Mouse (Mus musculus): Measurements from ENCODE around the gene Gm21970. TPM values are rescaled to one million over a fixed set of nuclear protein-coding genes. Genes with fewer than 3 reads are reported as not detected.

Gm21970 gene
- total and polyA plus RNA-seq, 3 experiments, result 8.9 TPM; not detected in 2

- no peak for ATAC-seq (ENCODE audit: extremely low read depth, insufficient number of reproducible peaks, low FRiP score, poor library complexity, severe bottlenecking)
Observed at GRCm38 (mm10) chr16:91357526-91357900, 34.0 kb upstream of the Gm21970 start.

DNA sequence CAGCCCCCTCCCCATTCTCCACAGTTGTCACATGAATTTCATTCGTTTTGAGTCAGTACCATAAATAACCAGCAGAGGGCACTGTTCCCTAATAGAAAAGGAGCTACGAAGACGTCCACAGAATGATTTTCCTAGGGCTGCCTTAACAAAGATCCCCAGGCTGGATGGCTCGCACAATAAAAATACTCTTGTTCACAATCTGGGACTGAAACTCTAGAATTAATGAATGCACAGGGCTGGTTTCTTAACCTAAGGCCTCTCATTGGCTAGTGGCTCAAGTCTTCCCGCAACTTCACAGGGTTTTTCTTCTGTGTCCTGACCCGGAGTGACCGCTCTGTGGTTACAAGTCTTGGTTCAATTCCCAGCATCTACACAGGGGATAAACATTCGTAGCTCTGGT, 33.0 kb upstream of the Gm21970 start:
- Histone ChIP-seq H3K4me1 (ENCODE audit: insufficient read depth, low read depth, low read length) (peaks cover 78% of the 10 kb centered on the region), H3K9me3 (replicated peaks) (no peaks in the 10 kb centered on the region), H3K4me3 (ENCODE audit: low read depth, low read length) (no peak overlapping the region), H3K27me3 (ENCODE audit: insufficient read depth, low read length) (no peaks in the 10 kb centered on the region), H3K36me3 (replicated peaks) (no peaks in the 10 kb centered on the region)
- TF ChIP-seq GATA2 (IDR thresholded peaks at IDR 0.05; ENCODE audit: borderline replicate concordance, low read depth, low read length) (no peak), CTCF (IDR thresholded peaks at IDR 0.05; ENCODE audit: low read depth, low read length) (peak; percentile 55; the same call in 1 of the 2 replicates), TAL1 (conservative IDR thresholded peaks at IDR 0.05; ENCODE audit: low read depth, low read length) (no peak)
- DNase-seq (ENCODE audit: low spot score), result peak; percentile 43
- peak; percentile 25; the same call in 1 of the 2 replicates for ATAC-seq (ENCODE audit: extremely low read depth, insufficient number of reproducible peaks, low FRiP score, poor library complexity, severe bottlenecking)

More at GRCm38 (mm10) chr16:91357526-91357900, 34.0 kb upstream of the Gm21970 start:
- no peaks in the 10 kb centered on the region for H3K27me3 ChIP-seq (ENCODE audit: insufficient read depth, low read length)
- peaks cover 80% of the 10 kb centered on the region for H3K4me1 ChIP-seq (ENCODE audit: insufficient read depth, low read depth, low read length)
- H3K4me3 ChIP-seq (ENCODE audit: low read depth, low read length), result no peak overlapping the region
- no peak for TF ChIP-seq GATA1 (IDR thresholded peaks at IDR 0.05; ENCODE audit: borderline replicate concordance, low read length)
- no peak for TF ChIP-seq POLR2AphosphoS5 (IDR thresholded peaks at IDR 0.05; ENCODE audit: insufficient replicate concordance, low read depth, low read length)
- TF ChIP-seq CTCF (IDR thresholded peaks at IDR 0.05; ENCODE audit: low read depth, low read length), result no peak
- no peak for TF ChIP-seq GATA2 (IDR thresholded peaks at IDR 0.05; ENCODE audit: borderline replicate concordance, low read depth, low read length)
- no peak for TF ChIP-seq TAL1 (conservative IDR thresholded peaks at IDR 0.05; ENCODE audit: low read depth, low read length)
- H3K36me3 ChIP-seq (replicated peaks), result no peaks in the 10 kb centered on the region
- H3K9me3 ChIP-seq (replicated peaks), result no peaks in the 10 kb centered on the region
- no peak for DNase-seq (ENCODE audit: low spot score)

DNA sequence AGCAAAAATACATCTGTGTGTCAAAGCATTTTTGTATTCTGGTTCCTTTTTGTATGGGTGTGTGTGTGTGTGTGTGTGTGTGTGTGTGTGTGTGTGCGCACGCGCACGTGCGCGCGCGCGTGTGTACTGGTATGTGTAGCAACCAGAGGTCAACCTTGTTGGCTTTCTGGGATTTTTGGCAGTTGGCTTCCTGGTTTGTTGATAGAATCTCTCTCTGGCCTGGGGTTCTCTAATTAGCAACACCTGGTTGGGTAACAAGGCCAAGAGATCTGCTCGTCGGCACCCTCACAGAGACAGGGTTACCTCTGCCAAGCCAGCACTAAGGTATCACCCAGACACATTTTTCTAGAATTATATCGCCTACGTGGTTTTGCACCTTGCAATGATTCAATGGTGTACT, 32.0 kb upstream of the Gm21970 start:
- DNase-seq (ENCODE audit: low spot score), result no peak
- Histone ChIP-seq H3K36me3 (replicated peaks) (no peaks in the 10 kb centered on the region), H3K4me3 (ENCODE audit: low read depth, low read length) (no peak overlapping the region), H3K9me3 (replicated peaks) (no peaks in the 10 kb centered on the region), H3K4me1 (ENCODE audit: insufficient read depth, low read depth, low read length) (peaks cover 78% of the 10 kb centered on the region), H3K27me3 (ENCODE audit: insufficient read depth, low read length) (no peaks in the 10 kb centered on the region)
- no peak for ATAC-seq (ENCODE audit: extremely low read depth, insufficient number of reproducible peaks, low FRiP score, poor library complexity, severe bottlenecking)
- no peak for TF ChIP-seq GATA1 (IDR thresholded peaks at IDR 0.05; ENCODE audit: borderline replicate concordance, low read length)
- TF ChIP-seq POLR2AphosphoS5 (IDR thresholded peaks at IDR 0.05; ENCODE audit: insufficient replicate concordance, low read depth, low read length), result no peak
- TF ChIP-seq TAL1 (conservative IDR thresholded peaks at IDR 0.05; ENCODE audit: low read depth, low read length), result no peak
- TF ChIP-seq CTCF (IDR thresholded peaks at IDR 0.05; ENCODE audit: low read depth, low read length), result no peak
- no peak for TF ChIP-seq GATA2 (IDR thresholded peaks at IDR 0.05; ENCODE audit: borderline replicate concordance, low read depth, low read length)

DNA sequence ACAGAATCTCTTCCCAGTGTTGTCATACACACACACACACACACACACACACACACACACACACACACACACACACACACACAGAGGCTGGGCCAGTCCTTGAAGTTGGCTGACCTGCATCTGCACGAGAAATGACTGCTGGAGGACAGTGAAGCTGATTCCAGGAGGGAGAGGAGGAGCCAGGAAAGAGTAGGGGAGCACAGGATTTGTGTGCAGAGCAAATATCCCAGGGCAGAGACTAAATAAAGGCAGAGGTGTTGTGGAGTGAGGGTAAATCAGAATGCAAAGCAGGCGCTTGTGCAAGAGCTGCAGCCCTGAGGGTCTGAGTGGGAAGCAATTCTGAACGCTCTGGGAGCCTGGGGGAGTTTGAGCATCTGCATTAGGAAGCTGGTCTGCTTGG, 31.4 kb upstream of the Gm21970 start:
- H3K4me3 ChIP-seq (ENCODE audit: low read depth, low read length), result no peak overlapping the region
- H3K27me3 ChIP-seq (ENCODE audit: insufficient read depth, low read length), result no peaks in the 10 kb centered on the region
- DNase-seq (ENCODE audit: low spot score) (no peak), ATAC-seq (ENCODE audit: extremely low read depth, insufficient number of reproducible peaks, low FRiP score, poor library complexity, severe bottlenecking) (no peak)
- H3K4me1 ChIP-seq (ENCODE audit: insufficient read depth, low read depth, low read length), result peaks cover 74% of the 10 kb centered on the region
- H3K36me3 ChIP-seq (replicated peaks), result no peaks in the 10 kb centered on the region
- H3K9me3 ChIP-seq (replicated peaks), result no peaks in the 10 kb centered on the region
- TF ChIP-seq POLR2AphosphoS5 (IDR thresholded peaks at IDR 0.05; ENCODE audit: insufficient replicate concordance, low read depth, low read length), result no peak

DNA sequence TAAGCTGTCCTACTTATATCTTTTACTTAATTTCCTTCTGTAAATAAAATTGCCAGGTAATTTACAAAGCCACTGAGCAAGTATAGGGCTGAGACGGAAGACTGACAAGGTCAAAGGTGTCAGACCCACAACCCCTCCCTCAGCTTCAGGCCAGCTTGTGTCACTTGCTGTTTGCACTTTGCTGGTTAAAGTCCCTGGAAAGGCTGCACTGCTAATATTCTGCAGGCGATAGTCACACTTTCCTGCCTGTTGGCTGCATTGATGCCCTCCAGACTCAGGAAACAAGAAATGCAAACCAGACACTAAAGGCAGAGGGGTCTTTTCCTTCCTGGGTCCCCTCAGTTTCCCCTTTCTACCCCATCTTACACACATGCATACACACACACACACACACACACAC, 29.5 kb upstream of the Gm21970 start:
- no peaks in the 10 kb centered on the region for H3K27me3 ChIP-seq (ENCODE audit: insufficient read depth, low read length)
- no peak for TF ChIP-seq GATA2 (IDR thresholded peaks at IDR 0.05; ENCODE audit: borderline replicate concordance, low read depth, low read length)
- TF ChIP-seq POLR2AphosphoS5 (IDR thresholded peaks at IDR 0.05; ENCODE audit: insufficient replicate concordance, low read depth, low read length), result no peak
- no peak for TF ChIP-seq TAL1 (conservative IDR thresholded peaks at IDR 0.05; ENCODE audit: low read depth, low read length)
- no peak for TF ChIP-seq CTCF (IDR thresholded peaks at IDR 0.05; ENCODE audit: low read depth, low read length)
- no peak for TF ChIP-seq GATA1 (IDR thresholded peaks at IDR 0.05; ENCODE audit: borderline replicate concordance, low read length)
- DNase-seq (ENCODE audit: low spot score) (no peak), ATAC-seq (ENCODE audit: extremely low read depth, insufficient number of reproducible peaks, low FRiP score, poor library complexity, severe bottlenecking) (no peak)
- H3K4me1 ChIP-seq (ENCODE audit: insufficient read depth, low read depth, low read length), result peaks cover 84% of the 10 kb centered on the region
- no peak overlapping the region for H3K4me3 ChIP-seq (ENCODE audit: low read depth, low read length)
- H3K9me3 ChIP-seq (replicated peaks), result no peaks in the 10 kb centered on the region
- no peaks in the 10 kb centered on the region for H3K36me3 ChIP-seq (replicated peaks)

DNA sequence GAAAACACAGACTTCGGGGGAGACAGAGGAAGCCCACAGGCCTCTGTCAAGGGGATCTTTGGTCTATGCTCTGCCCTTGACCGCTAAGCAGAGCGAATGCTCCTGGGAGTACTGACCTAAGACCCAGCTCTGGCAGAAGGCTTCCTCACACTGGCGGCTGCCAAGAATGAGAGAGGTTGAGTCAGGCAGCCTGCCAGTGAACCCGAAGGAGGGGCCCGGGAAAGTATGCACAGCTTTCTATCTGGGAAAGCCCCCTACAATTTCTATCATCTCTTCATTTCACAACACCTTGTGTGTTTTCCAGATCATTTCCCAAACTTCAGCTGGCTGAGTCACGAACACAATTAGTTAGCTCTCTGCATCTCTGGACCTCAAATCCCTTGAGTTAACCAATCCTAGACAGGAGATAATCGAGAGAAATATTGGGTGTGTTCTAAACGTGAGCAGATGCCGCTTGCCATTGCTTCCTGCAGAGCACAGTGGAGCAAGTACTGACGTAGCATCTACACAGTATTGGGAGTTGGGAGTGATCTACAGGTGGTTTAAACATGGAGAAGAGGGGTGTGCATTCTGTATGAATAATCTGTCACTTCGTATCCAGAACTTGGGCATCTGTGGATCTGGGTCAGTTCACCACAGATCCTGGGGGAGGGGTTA, 28.8 kb upstream of the Gm21970 start:
- Histone ChIP-seq H3K36me3 (replicated peaks) (no peaks in the 10 kb centered on the region), H3K9me3 (replicated peaks) (0 out of 2 replicates have a peak, but pooled peaks cover 2% of the 10 kb centered on the region), H3K4me1 (ENCODE audit: insufficient read depth, low read depth, low read length) (peaks cover 86% of the 10 kb centered on the region), H3K4me3 (ENCODE audit: low read depth, low read length) (no peak overlapping the region), H3K27me3 (ENCODE audit: insufficient read depth, low read length) (no peaks in the 10 kb centered on the region)
- ATAC-seq (ENCODE audit: extremely low read depth, insufficient number of reproducible peaks, low FRiP score, poor library complexity, severe bottlenecking), result no peak
- no peak for DNase-seq (ENCODE audit: low spot score)
- TF ChIP-seq TAL1 (conservative IDR thresholded peaks at IDR 0.05; ENCODE audit: low read depth, low read length), result no peak
- TF ChIP-seq POLR2AphosphoS5 (IDR thresholded peaks at IDR 0.05; ENCODE audit: insufficient replicate concordance, low read depth, low read length), result no peak
- no peak for TF ChIP-seq GATA2 (IDR thresholded peaks at IDR 0.05; ENCODE audit: borderline replicate concordance, low read depth, low read length)

DNA sequence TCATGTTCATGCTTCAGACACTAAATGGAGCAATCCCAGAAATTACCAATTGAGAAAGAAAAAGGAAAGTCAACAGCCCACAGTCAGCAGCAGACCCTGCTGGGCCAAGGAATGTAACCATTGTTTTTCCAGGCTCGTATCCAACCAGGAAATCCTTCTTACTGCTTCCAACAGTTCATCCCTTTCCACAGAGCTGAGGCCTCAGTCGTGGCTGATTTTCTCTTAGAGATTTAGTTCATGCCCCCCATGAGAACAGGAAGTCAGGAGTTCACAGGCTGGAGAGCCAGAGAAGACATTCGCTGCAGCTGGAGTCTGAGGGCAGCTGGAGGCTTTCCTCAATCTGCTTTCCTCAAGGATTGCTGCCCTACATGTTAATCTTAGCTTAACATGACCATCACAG, 28.0 kb upstream of the Gm21970 start:
- Histone ChIP-seq H3K9me3 (replicated peaks) (0 out of 2 replicates have a peak, but pooled peaks cover 2% of the 10 kb centered on the region), H3K4me3 (ENCODE audit: low read depth, low read length) (no peak overlapping the region), H3K4me1 (ENCODE audit: insufficient read depth, low read depth, low read length) (peaks cover 87% of the 10 kb centered on the region), H3K27me3 (ENCODE audit: insufficient read depth, low read length) (no peaks in the 10 kb centered on the region), H3K36me3 (replicated peaks) (no peaks in the 10 kb centered on the region)
- ATAC-seq (ENCODE audit: extremely low read depth, insufficient number of reproducible peaks, low FRiP score, poor library complexity, severe bottlenecking) (no peak), DNase-seq (ENCODE audit: low spot score) (no peak)
- no peak for TF ChIP-seq GATA2 (IDR thresholded peaks at IDR 0.05; ENCODE audit: borderline replicate concordance, low read depth, low read length)
- TF ChIP-seq TAL1 (conservative IDR thresholded peaks at IDR 0.05; ENCODE audit: low read depth, low read length), result no peak
- TF ChIP-seq POLR2AphosphoS5 (IDR thresholded peaks at IDR 0.05; ENCODE audit: insufficient replicate concordance, low read depth, low read length), result no peak
- no peak for TF ChIP-seq GATA1 (IDR thresholded peaks at IDR 0.05; ENCODE audit: borderline replicate concordance, low read length)
- no peak for TF ChIP-seq CTCF (IDR thresholded peaks at IDR 0.05; ENCODE audit: low read depth, low read length)

All from G1E (cell line).